Mouse (Mus musculus): ENCODE data around the gene Adam11. TPM values are rescaled to one million over a fixed set of nuclear protein-coding genes. Genes with fewer than 3 reads are reported as not detected.

Gene Adam11
- polyA plus RNA-seq, 1 experiment, result 12.1 TPM

- no peaks in the 10 kb centered on the region; the same call in 1 of the 2 replicates for H3K27me3 ChIP-seq (ENCODE audit: control insufficient read depth, insufficient read depth, low read length)
- TF ChIP-seq CTCF (IDR thresholded peaks at IDR 0.05; ENCODE audit: extremely low read depth, insufficient read depth, insufficient read length, insufficient replicate concordance), result no peak
- TF ChIP-seq POLR2A (IDR thresholded peaks at IDR 0.05; ENCODE audit: low read depth, low read length), result no peak
- WGBS, result 66% methylated on average over 4 of the region's 4 CpGs
Observed at GRCm38 (mm10) chr11:102810721-102811485, 49.7 kb downstream of the Adam11 start.

GRCm38 (mm10) chr11:102814881-102815280 lies 53.6 kb downstream of the Adam11 start:
- Histone ChIP-seq H3K4me1 (ENCODE audit: control insufficient read depth, insufficient read depth, insufficient read length) (peaks cover 3% of the 10 kb centered on the region), H3K27me3 (ENCODE audit: control insufficient read depth, insufficient read depth, low read length) (peaks cover 16% of the 10 kb centered on the region), H3K4me3 (ENCODE audit: extremely low read depth, insufficient read depth, insufficient read length) (no peak overlapping the region), H3K36me3 (ENCODE audit: control insufficient read depth, insufficient read depth, low read length) (no peaks in the 10 kb centered on the region), H3K27ac (ENCODE audit: insufficient read depth, low read length) (no peak overlapping the region)
- TF ChIP-seq CTCF (IDR thresholded peaks at IDR 0.05; ENCODE audit: extremely low read depth, insufficient read depth, insufficient read length, insufficient replicate concordance) (no peak), POLR2A (IDR thresholded peaks at IDR 0.05; ENCODE audit: low read depth, low read length) (no peak)
- DNase-seq (ENCODE audit: low read depth in 1 of 2, low spot score in 2 of 2), result no peak

More at GRCm38 (mm10) chr11:102810721-102811485, 49.7 kb downstream of the Adam11 start:
- H3K4me3 ChIP-seq (ENCODE audit: extremely low read depth, insufficient read depth, insufficient read length), result no peak overlapping the region
- H3K27ac ChIP-seq (ENCODE audit: insufficient read depth, low read length), result no peak overlapping the region
- no peak for DNase-seq (ENCODE audit: low read depth in 1 of 2, low spot score in 2 of 2)
- H3K36me3 ChIP-seq (ENCODE audit: control insufficient read depth, insufficient read depth, low read length), result no peaks in the 10 kb centered on the region
- H3K4me1 ChIP-seq (ENCODE audit: control insufficient read depth, insufficient read depth, insufficient read length), result no peaks in the 10 kb centered on the region; the same call in 1 of the 2 replicates

- Histone ChIP-seq H3K36me3 (ENCODE audit: control insufficient read depth, insufficient read depth, low read length) (no peaks in the 10 kb centered on the region), H3K4me3 (ENCODE audit: extremely low read depth, insufficient read depth, insufficient read length) (peak overlapping the region; percentile 42), H3K27ac (ENCODE audit: insufficient read depth, low read length) (no peak overlapping the region), H3K27me3 (ENCODE audit: control insufficient read depth, insufficient read depth, low read length) (peaks cover 20% of the 10 kb centered on the region), H3K4me1 (ENCODE audit: control insufficient read depth, insufficient read depth, insufficient read length) (peaks cover 3% of the 10 kb centered on the region)
- no peak for TF ChIP-seq CTCF (IDR thresholded peaks at IDR 0.05; ENCODE audit: extremely low read depth, insufficient read depth, insufficient read length, insufficient replicate concordance)
- TF ChIP-seq POLR2A (IDR thresholded peaks at IDR 0.05; ENCODE audit: low read depth, low read length), result no peak
- whole genome bisulfite sequencing, result 2% methylated on average over 78 of the region's 92 CpGs
- no peak for DNase-seq (ENCODE audit: low read depth in 1 of 2, low spot score in 2 of 2)
Observed at GRCm38 (mm10) chr11:102818121-102819020, 57.1 kb downstream of the Adam11 start.

- H3K36me3 ChIP-seq (ENCODE audit: control insufficient read depth, insufficient read depth, low read length), result no peaks in the 10 kb centered on the region
- H3K27me3 ChIP-seq (ENCODE audit: control insufficient read depth, insufficient read depth, low read length), result peaks cover 20% of the 10 kb centered on the region
- H3K4me3 ChIP-seq (ENCODE audit: extremely low read depth, insufficient read depth, insufficient read length), result peak within 1 kb of the TSS; percentile 42; the same call in 1 of the 2 replicates
- WGBS, result 1% methylated on average over 91 of the region's 97 CpGs
- H3K27ac ChIP-seq (ENCODE audit: insufficient read depth, low read length), result no peak within 1 kb of the TSS
- no peak for DNase-seq (ENCODE audit: low read depth in 1 of 2, low spot score in 2 of 2)
- TF ChIP-seq CTCF (IDR thresholded peaks at IDR 0.05; ENCODE audit: extremely low read depth, insufficient read depth, insufficient read length, insufficient replicate concordance) (no peak), POLR2A (IDR thresholded peaks at IDR 0.05; ENCODE audit: low read depth, low read length) (no peak)
- peaks cover 3% of the 10 kb centered on the region for H3K4me1 ChIP-seq (ENCODE audit: control insufficient read depth, insufficient read depth, insufficient read length)
Observed at GRCm38 (mm10) chr11:102819021-102819782, 58.0 kb downstream of the Adam11 start, which contains the start of gene Gjc1. Gene Gjc1, minus strand, starts transcription at chr11:102819700.

GRCm38 (mm10) chr11:102819783-102820385 lies 58.6 kb downstream of the Adam11 start:
- no peak for DNase-seq (ENCODE audit: low read depth in 1 of 2, low spot score in 2 of 2)
- Histone ChIP-seq H3K36me3 (ENCODE audit: control insufficient read depth, insufficient read depth, low read length) (no peaks in the 10 kb centered on the region), H3K4me1 (ENCODE audit: control insufficient read depth, insufficient read depth, insufficient read length) (peaks cover 3% of the 10 kb centered on the region), H3K27ac (ENCODE audit: insufficient read depth, low read length) (no peak overlapping the region), H3K27me3 (ENCODE audit: control insufficient read depth, insufficient read depth, low read length) (peaks cover 20% of the 10 kb centered on the region), H3K4me3 (ENCODE audit: extremely low read depth, insufficient read depth, insufficient read length) (no peak overlapping the region)
- 11% methylated on average over 14 of the region's 14 CpGs for WGBS
- TF ChIP-seq POLR2A (IDR thresholded peaks at IDR 0.05; ENCODE audit: low read depth, low read length) (no peak), CTCF (IDR thresholded peaks at IDR 0.05; ENCODE audit: extremely low read depth, insufficient read depth, insufficient read length, insufficient replicate concordance) (no peak)

GRCm38 (mm10) chr11:102820432-102820831 lies 59.2 kb downstream of the Adam11 start:
- Histone ChIP-seq H3K4me1 (ENCODE audit: control insufficient read depth, insufficient read depth, insufficient read length) (peaks cover 3% of the 10 kb centered on the region), H3K27ac (ENCODE audit: insufficient read depth, low read length) (no peak overlapping the region), H3K36me3 (ENCODE audit: control insufficient read depth, insufficient read depth, low read length) (no peaks in the 10 kb centered on the region), H3K4me3 (ENCODE audit: extremely low read depth, insufficient read depth, insufficient read length) (no peak overlapping the region), H3K27me3 (ENCODE audit: control insufficient read depth, insufficient read depth, low read length) (peaks cover 22% of the 10 kb centered on the region)
- 30% methylated on average over 3 of the region's 3 CpGs for WGBS
- no peak for DNase-seq (ENCODE audit: low read depth in 1 of 2, low spot score in 2 of 2)
- TF ChIP-seq CTCF (IDR thresholded peaks at IDR 0.05; ENCODE audit: extremely low read depth, insufficient read depth, insufficient read length, insufficient replicate concordance) (no peak), POLR2A (IDR thresholded peaks at IDR 0.05; ENCODE audit: low read depth, low read length) (no peak)
